Mouse (Mus musculus) CH12.LX (cell line): ENCODE measurements around the gene Rnf43.

ENCODE experiments used
- BHLHE40 ChIP-seq: IDR thresholded peaks from 2 replicates; pipeline ENCODE4 v1.6.1; 2011; ENCODE audit warnings: mild to moderate bottlenecking, low read depth, low read length, improper control_type of control experiment
- CTCF ChIP-seq, 2 experiments: IDR thresholded peaks in 1 of 2; conservative IDR thresholded peaks in 1 of 2; 2 replicates each; pipeline ENCODE4 v1.5.1; 2011 to 2012; ENCODE audit warnings: low read depth in 2 of 2, low read length in 2 of 2, improper control_type of control experiment in 1 of 2, inconsistent platforms in 1 of 2, mild to moderate bottlenecking in 1 of 2, moderate library complexity in 1 of 2
- MYC ChIP-seq: IDR thresholded peaks from 2 replicates; pipeline ENCODE4 v1.6.1; 2011; ENCODE audit warnings: low read depth, mild to moderate bottlenecking, improper control_type of control experiment, low read length
- PAX5 ChIP-seq: IDR thresholded peaks from 2 replicates; pipeline ENCODE4 v1.6.1; 2012; ENCODE audit warnings: low read length, inconsistent platforms, mixed read lengths
- POLR2A ChIP-seq: IDR thresholded peaks from 2 replicates; pipeline ENCODE4 v1.6.1; 2011; ENCODE audit warnings: low read depth, mild to moderate bottlenecking, improper control_type of control experiment, low read length
- RAD21 ChIP-seq: IDR thresholded peaks from 2 replicates; pipeline ENCODE4 v1.6.1; 2011; ENCODE audit warnings: low read depth, mild to moderate bottlenecking, low read length, improper control_type of control experiment, moderate library complexity
- USF1 ChIP-seq: IDR thresholded peaks from 2 replicates; pipeline ENCODE4 v1.6.1; 2014; ENCODE audit warnings: low read depth, mild to moderate bottlenecking, inconsistent platforms, low read length, improper control_type of control experiment
- ZC3H11A ChIP-seq: IDR thresholded peaks from 2 replicates; pipeline ENCODE4 v1.6.1; 2012; ENCODE audit warnings: low read depth, mild to moderate bottlenecking, inconsistent platforms, low read length, improper control_type of control experiment

DNA sequence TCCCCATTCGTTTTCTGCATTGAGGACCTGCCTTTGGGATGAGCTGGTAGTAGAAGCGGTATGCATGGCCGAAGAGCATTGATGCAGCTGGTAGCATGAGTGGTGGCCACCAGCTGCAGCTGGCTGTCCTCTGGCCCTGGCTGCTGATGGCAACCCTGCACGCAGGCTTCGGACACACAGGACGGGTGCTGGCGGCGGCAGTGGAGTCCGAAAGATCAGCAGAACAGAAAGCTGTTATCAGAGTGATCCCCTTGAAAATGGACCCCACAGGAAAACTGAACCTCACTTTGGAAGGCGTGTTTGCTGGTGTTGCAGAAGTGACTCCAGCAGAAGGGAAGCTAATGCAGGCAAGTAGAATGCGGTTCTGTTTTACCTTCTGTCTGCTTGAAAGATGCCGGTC is 2.0 kb downstream of the Rnf43 start:
- no peak for TF ChIP-seq CTCF (conservative IDR thresholded peaks at IDR 0.05 in 1 of 2, IDR thresholded peaks at IDR 0.05 in 1 of 2; ENCODE audit: low read depth in 2 of 2, low read length in 2 of 2)
- no peak for TF ChIP-seq PAX5
- peak; percentile 40; the same call in 1 of the 2 replicates for TF ChIP-seq POLR2A
- no peak for TF ChIP-seq BHLHE40
- no peak for TF ChIP-seq RAD21
- peak; percentile 3; the same call in 1 of the 2 replicates for TF ChIP-seq MYC
- no peak for TF ChIP-seq USF1
- no peak for TF ChIP-seq ZC3H11A
